Mouse (Mus musculus) embryonic facial prominence, embryonic 12.5 days (tissue): Measurements from ENCODE around the gene Tmem120b. TPM values are rescaled to one million over a fixed set of nuclear protein-coding genes. Genes with fewer than 3 reads are reported as not detected.

Experiments used
- ATAC-seq: fragments of 200-750 bp; cut with Nextera tagmentation; 2 replicates; pipeline ENCODE4 v1.8.0; 2017; ENCODE audit not compliant: insufficient number of reproducible peaks, insufficient read depth, low FRiP score, low TSS enrichment
- H3K27ac ChIP-seq: fragments of 300-500 bp; sonication (generic); 2 replicates; pipeline ENCODE4 v1.5.1; 2016; ENCODE audit warnings: mild to moderate bottlenecking
- H3K27me3 ChIP-seq: fragments of 300-500 bp; sonication (generic); 2 replicates; pipeline ENCODE4 v1.6.1; 2016; ENCODE audit warnings: mild to moderate bottlenecking, moderate library complexity
- H3K36me3 ChIP-seq: fragments of 300-500 bp; sonication (generic); 2 replicates; pipeline ENCODE4 v1.6.1; 2016; ENCODE audit warnings: mild to moderate bottlenecking
- H3K4me1 ChIP-seq: fragments of 300-500 bp; sonication (generic); 2 replicates; pipeline ENCODE4 v1.6.1; 2016
- H3K4me2 ChIP-seq: fragments of 300-500 bp; sonication (generic); replicated peaks from 2 replicates; pipeline ENCODE4 v1.6.1; 2016; ENCODE audit warnings: mild to moderate bottlenecking, moderate library complexity
- H3K4me3 ChIP-seq: fragments of 300-500 bp; sonication (generic); 2 replicates; pipeline ENCODE4 v1.5.1; 2016; ENCODE audit warnings: mild to moderate bottlenecking
- H3K9ac ChIP-seq: fragments of 300-500 bp; sonication (generic); 2 replicates; pipeline ENCODE4 v1.6.1; 2016; ENCODE audit warnings: mild to moderate bottlenecking, moderate library complexity
- H3K9me3 ChIP-seq: fragments of 300-500 bp; sonication (generic); 2 replicates; pipeline ENCODE4 v1.6.1; 2016; ENCODE audit warnings: mild to moderate bottlenecking, moderate library complexity
- WGBS: fragments of 180-500 bp; shearing (Covaris S2); methylation state at CpG from one replicate; pipeline ENCODE4 v1.1.7; 2016; 5-methylcytosine and 5-hydroxymethylcytosine counted together
- polyA plus RNA-seq: library from polyadenylated mRNA; unstranded; fragments of >200 nt; fragmentation: Nextera tagmentation; extraction: Ambion mirVana; gene quantifications from 2 replicates; pipeline ENCODE4 v1.2.1, GENCODE M21; 2016

The Tmem120b gene
- polyA plus RNA-seq, 1 experiment from 2014 or later: 14.8 TPM

GRCm38 (mm10) chr5:123159446-123159845 is 91.2 kb downstream of the Tmem120b start:
- H3K9ac ChIP-seq: no peak overlapping the region
- 90% methylated on average over 4 of the region's 4 CpGs for WGBS
- no peaks in the 10 kb centered on the region for H3K27me3 ChIP-seq
- ATAC-seq: no peak
- H3K4me1 ChIP-seq: no peaks in the 10 kb centered on the region
- no peak overlapping the region for H3K4me2 ChIP-seq
- H3K4me3 ChIP-seq: no peak overlapping the region
- H3K36me3 ChIP-seq: peaks cover 86% of the 10 kb centered on the region
- H3K9me3 ChIP-seq: no peaks in the 10 kb centered on the region
- H3K27ac ChIP-seq: no peak overlapping the region

GRCm38 (mm10) chr5:123159866-123160265 is 91.7 kb downstream of the Tmem120b start:
- no peak for ATAC-seq
- no peaks in the 10 kb centered on the region for H3K9me3 ChIP-seq
- H3K36me3 ChIP-seq: peaks cover 85% of the 10 kb centered on the region
- no peak overlapping the region for H3K9ac ChIP-seq
- no peak overlapping the region for H3K4me3 ChIP-seq
- H3K27me3 ChIP-seq: no peaks in the 10 kb centered on the region
- H3K4me2 ChIP-seq: no peak overlapping the region
- H3K4me1 ChIP-seq: no peaks in the 10 kb centered on the region
- H3K27ac ChIP-seq: no peak overlapping the region
- WGBS: 89% methylated on average over 15 of the region's 15 CpGs

GRCm38 (mm10) chr5:123160341-123160740 is 92.1 kb downstream of the Tmem120b start:
- 92% methylated on average over 15 of the region's 15 CpGs for WGBS
- no peaks in the 10 kb centered on the region for H3K4me1 ChIP-seq
- no peak overlapping the region for H3K9ac ChIP-seq
- H3K27ac ChIP-seq: no peak overlapping the region
- peaks cover 82% of the 10 kb centered on the region for H3K36me3 ChIP-seq
- no peaks in the 10 kb centered on the region for H3K27me3 ChIP-seq
- no peaks in the 10 kb centered on the region for H3K9me3 ChIP-seq
- no peak overlapping the region for H3K4me2 ChIP-seq
- H3K4me3 ChIP-seq: no peak overlapping the region
- ATAC-seq: no peak

GRCm38 (mm10) chr5:123162942-123163341 is 94.7 kb downstream of the Tmem120b start:
- 82% methylated on average over 9 of the region's 9 CpGs for WGBS
- no peak overlapping the region for H3K27ac ChIP-seq
- no peaks in the 10 kb centered on the region for H3K4me1 ChIP-seq
- no peaks in the 10 kb centered on the region for H3K9me3 ChIP-seq
- no peak for ATAC-seq
- H3K27me3 ChIP-seq: no peaks in the 10 kb centered on the region
- no peak overlapping the region for H3K9ac ChIP-seq
- no peak overlapping the region for H3K4me3 ChIP-seq
- peaks cover 86% of the 10 kb centered on the region for H3K36me3 ChIP-seq
- no peak overlapping the region for H3K4me2 ChIP-seq

GRCm38 (mm10) chr5:123166437-123166836 is 98.2 kb downstream of the Tmem120b start:
- peaks cover 52% of the 10 kb centered on the region for H3K36me3 ChIP-seq
- 93% methylated on average over 10 of the region's 10 CpGs for WGBS

More at GRCm38 (mm10) chr5:123166437-123166836, 98.2 kb downstream of the Tmem120b start:
- Histone ChIP-seq H3K27me3 (no peaks in the 10 kb centered on the region), H3K4me2 (no peak overlapping the region), H3K9me3 (no peaks in the 10 kb centered on the region), H3K4me1 (peaks cover 4% of the 10 kb centered on the region; the same call in 1 of the 2 replicates), H3K9ac (no peak overlapping the region), H3K4me3 (no peak overlapping the region), H3K27ac (no peak overlapping the region)
- no peak for ATAC-seq

Other genes with a start within 250 kb of the Tmem120b start
- 478 and 484 TPM in 2 replicates for gene Anapc5, start 247.1 kb upstream of the Tmem120b start, polyA plus RNA-seq
- 36.7 and 40.7 TPM in 2 replicates for gene Rnf34, start 218.4 kb upstream of the Tmem120b start, polyA plus RNA-seq
- gene Kdm2b, start 78.6 kb upstream of the Tmem120b start, polyA plus RNA-seq: 77.9 and 84.4 TPM in 2 replicates
- 12.3 and 14.8 TPM in 2 replicates for gene Orai1, start 53.3 kb upstream of the Tmem120b start, polyA plus RNA-seq
- gene Morn3, start 21.4 kb upstream of the Tmem120b start, polyA plus RNA-seq: not detected in 2 replicates
- 2.9 and 3.4 TPM in 2 replicates for gene Rhof, start 64.3 kb downstream of the Tmem120b start, polyA plus RNA-seq
- 11.7 and 12.4 TPM in 2 replicates for gene Setd1b, start 73.8 kb downstream of the Tmem120b start, polyA plus RNA-seq
- 89.0 and 95.5 TPM in 2 replicates for gene Psmd9, start 101.0 kb downstream of the Tmem120b start, polyA plus RNA-seq
- gene Hpd, start 114.3 kb downstream of the Tmem120b start, polyA plus RNA-seq: not detected in 2 replicates
- 5.6 and 6.4 TPM in 2 replicates for gene Wdr66, start 183.7 kb downstream of the Tmem120b start, polyA plus RNA-seq